Mouse (Mus musculus): Measurements from ENCODE around the gene Armcx5.
"Not testable (repeated sequence)": the region's sequence is repeated elsewhere in the genome, so short reads cannot be mapped to it uniquely, and the experiment has no call there.

The Armcx5 gene

GRCm38 (mm10) chrX:135742304-135743055, at the start of gene Armcx5, which contains the start of gene Gprasp1:
TSS of gene Armcx5 (plus strand) at chrX:135742733.
TSS of gene Gprasp1 (plus strand) at chrX:135742733.
- peak; percentile 86 for DNase-seq

- DNase-seq = no peak
These were observed 48.9 kb upstream of the Armcx5 start, which contains the start of gene Tcp11x2 for GRCm38 (mm10) chrX:135693633-135694032. TSS of gene Tcp11x2 (minus strand) at chrX:135693790.

GRCm38 (mm10) chrX:135703111-135703510, 39.4 kb upstream of the Armcx5 start:
- DNase-seq = no peak

DNA sequence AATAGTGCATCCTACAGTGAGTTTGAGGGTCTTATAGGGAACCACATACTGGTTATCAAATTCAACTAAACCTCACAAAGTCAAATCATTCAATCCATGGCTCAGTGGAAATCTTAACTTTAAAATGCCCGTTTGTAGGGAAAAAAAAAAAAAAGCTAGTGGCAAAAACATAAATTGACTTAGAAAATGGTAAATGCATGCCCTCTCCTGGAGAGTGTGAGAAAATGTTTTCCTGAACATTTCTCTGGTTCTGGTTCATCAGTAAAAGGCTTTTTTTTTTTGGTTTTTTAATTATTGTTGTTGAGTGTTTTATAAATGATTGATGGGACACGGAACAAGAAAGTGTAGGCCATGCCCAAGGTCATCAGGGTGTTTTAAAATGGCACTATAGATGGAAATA, 38.2 kb upstream of the Armcx5 start:
- DNase-seq = no peak

GRCm38 (mm10) chrX:135712845-135713244, 29.7 kb upstream of the Armcx5 start:
- no peak for DNase-seq

DNA sequence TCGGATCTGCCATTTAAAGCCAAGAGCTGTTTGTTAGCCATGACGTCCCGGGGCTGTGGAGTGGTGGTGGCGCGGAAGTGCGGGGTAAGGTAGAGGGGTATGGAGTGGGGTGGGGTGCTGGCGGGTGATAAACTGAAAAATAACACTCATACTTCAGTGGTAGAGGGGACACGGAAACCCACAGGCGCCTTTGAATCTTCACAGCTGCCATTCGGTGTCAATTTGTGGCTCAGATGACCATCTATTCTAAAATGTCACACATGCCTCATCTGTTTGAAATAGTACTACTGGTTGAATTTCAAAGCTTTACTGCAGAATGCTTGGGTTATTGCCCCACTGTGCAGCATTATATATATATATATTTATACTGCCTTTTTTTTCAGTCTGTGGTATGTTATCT, 17.4 kb upstream of the Armcx5 start, which contains the start of gene Tmsb15a:
Gene Tmsb15a (minus strand): TSS at position 101 of the 400 bp plus-strand sequence.
- no peak for DNase-seq

DNA sequence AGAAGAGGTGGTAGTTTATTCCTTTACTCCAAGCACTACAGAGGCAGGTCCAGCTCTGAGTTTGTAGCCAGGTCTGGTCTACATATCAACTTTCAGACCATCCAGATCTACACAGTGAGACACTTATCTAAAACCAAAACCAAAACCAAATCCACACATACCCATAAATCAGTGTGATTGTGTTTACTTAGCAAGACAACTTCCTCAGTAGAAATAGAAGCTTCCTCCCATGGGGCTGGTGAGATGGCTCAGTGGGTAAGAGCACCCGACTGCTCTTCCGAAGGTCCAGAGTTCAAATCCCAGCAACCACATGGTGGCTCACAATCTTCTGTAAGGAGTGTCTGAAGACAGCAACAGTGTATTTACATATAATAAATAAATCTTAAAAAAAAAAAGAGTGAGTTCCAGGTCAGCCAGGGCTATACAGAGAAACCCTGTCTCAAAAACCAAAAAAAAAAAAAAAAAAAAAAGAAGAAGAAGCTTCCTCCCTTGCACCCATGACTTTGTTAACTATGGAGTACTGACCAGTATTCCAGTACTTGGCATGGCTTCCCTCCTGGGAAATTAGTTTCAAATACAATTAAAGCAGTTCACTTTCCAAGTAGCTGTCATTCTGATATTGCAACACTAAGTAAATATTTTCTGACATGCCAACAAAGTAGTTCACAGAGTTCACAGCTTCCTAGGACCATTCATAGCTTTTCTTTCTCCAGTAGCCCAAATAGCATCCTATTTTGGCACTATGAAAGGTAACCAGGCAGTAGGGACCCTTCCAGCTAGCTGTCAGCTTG, 3.6 kb upstream of the Armcx5 start:
- DNase-seq = no peak

GRCm38 (mm10) chrX:135743056-135743355, 473 bp downstream of the Armcx5 start:
- peak; percentile 1 for DNase-seq

DNA sequence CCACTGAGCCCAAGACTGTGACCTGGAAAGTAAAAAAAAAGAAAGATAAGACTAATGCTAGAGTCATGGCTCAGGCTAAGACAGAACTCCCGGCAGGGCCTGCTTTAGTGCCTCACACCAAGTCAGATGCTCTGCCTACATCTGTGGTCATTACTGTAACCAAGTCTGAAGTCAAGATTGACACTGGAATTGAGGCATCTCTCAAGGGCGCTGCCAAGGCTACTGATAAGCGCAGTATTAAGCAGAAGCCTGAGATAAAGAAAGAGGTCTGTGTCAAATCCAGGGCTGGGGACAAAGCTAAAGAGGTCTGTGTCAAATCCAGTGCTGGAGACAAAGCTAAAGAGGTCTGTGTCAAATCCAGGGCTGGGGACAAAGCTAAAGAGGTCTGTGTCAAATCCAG, 2.8 kb downstream of the Armcx5 start:
- DNase-seq = not testable (repeated sequence)

DNA sequence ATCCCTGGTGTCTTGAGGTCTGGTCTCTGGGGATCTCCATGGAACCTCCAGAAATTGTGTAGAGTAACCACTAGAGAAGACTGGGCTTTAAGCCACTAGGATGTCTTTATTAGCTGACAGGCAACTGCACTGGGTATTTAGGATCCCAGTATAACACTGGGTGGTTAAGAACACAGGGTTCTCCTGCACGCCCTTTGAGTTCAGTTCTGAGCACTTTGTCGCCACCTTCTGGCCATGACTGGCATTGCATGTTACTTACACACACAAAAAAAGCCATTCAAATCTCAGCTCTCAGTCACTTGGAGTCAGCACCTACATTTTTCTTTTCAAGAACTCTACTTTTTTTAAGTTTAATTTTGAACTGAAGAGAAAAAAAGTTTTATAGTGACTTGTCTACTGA, 10.3 kb downstream of the Armcx5 start:
- peak; percentile 75 for DNase-seq

DNA sequence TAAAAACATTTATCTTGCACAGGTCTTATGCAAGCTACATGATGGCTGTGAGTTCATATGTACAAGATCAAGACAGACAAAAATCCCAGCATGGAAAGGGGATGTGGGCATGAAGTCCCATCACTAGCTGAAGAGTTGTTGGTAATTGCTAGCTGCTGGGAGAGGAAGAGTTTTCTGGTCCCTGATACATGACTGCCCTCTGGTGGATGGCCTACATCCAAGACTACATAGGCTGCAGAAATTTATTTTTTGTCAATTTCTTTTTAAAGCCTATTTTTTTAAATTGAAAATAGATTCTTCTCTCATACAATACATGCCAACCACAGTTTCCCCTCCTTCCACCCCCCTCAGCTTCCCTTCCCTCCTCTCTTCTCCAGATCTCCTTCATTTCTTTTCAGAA, 19.2 kb downstream of the Armcx5 start:
- DNase-seq = peak; percentile 33

DNA sequence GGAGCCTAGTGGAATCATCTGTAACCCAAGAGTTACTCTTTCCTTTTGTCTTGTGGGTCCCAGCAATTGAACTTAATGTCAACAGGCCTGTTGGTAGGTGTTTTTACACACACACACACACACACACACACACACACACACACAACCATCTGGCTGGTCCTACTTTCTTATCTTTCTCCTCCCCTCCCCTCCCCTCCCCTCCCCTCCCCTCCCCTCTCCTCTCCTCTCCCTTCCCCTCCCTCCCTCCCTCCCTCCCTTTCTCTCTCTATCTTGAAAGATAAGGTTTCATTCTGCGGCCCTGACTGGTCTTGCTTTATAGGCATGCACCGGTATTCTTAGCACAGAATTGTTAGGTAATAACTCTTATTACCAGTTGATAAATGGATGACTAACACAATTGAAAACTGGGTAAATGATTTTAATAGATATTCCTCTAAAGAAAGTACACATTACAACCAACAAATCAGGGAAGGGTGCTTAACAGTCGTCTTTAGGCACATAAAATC, 25.6 kb downstream of the Armcx5 start:
- no peak for DNase-seq

- no peak for DNase-seq
These were observed 26.0 kb downstream of the Armcx5 start for GRCm38 (mm10) chrX:135768565-135768964.

- no peak for DNase-seq
These were observed 49.0 kb downstream of the Armcx5 start for GRCm38 (mm10) chrX:135791536-135791935.

DNA sequence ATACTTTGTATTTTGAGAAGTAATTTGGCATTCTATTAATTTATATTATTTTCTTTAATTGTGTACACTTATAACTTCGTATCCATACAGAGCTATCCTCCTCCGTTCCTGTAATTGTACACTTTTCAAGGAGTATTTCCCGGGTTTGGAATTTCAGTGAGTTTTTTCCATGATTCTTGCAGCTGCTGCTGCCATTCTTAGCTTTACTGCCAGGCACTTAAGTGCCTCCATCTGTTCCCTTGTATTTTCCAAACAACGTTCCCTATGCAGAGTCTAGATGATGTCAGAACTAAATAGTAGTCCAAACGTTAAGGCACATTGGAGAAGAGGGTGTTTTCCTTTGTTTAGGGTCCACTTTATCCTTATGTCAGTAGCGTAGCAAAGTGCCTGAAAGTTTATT, 49.8 kb downstream of the Armcx5 start:
- DNase-seq = no peak

- peak; percentile 21 for DNase-seq
These were observed 53.2 kb downstream of the Armcx5 start for GRCm38 (mm10) chrX:135795591-135796304.

GRCm38 (mm10) chrX:135796305-135797211, 54.0 kb downstream of the Armcx5 start:
- not testable (repeated sequence) for DNase-seq

Data from lung, postnatal 14 days (tissue).